Mouse (Mus musculus): ENCODE measurements at regions not wholly inside any gene's neighbourhood (a gene's known extent, or its start where the extent isn't known, plus 50 kb on each side); places are given as distances from the start of the nearest gene placed in this dataset.
A peak's percentile ranks its signal among the peaks of the same experiment; 100 is the strongest.

DNA sequence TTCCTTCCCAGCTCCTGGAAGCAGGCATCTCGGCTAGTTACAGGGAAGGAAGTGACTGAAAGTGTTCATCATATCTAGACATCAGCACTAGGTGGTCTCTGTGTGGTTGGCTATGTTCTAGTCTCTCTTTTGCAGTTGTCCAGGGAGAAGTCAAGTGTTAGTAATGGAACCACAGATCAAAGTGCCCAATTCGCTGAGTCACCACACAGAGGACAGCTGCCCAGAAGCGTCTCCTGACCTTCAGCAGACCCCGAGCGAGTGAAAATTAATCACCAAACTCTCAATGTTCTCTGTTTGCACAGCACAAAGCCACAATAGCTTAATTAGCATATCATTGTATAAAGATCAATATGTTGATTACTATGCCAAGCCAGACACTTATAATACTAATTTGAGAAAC, 151.6 kb upstream of the Ncam1 start:
- WGBS = 55% methylated on average over 5 of the region's 5 CpGs
- Histone ChIP-seq H3K4me3 (ENCODE audit: low read depth, low read length) (no peak overlapping the region), H3K27me3 (ENCODE audit: insufficient read depth, low read length) (no peaks in the 10 kb centered on the region), H3K9me3 (ENCODE audit: low read depth, low read length) (no peaks in the 10 kb centered on the region), H3K27ac (ENCODE audit: low read depth) (no peak overlapping the region), H3K4me1 (ENCODE audit: insufficient read depth) (no peaks in the 10 kb centered on the region), H3K4me2 (no peak overlapping the region), H3K36me3 (ENCODE audit: insufficient read depth) (no peaks in the 10 kb centered on the region), H3K9ac (no peak overlapping the region)
- no peak for DNase-seq
- no peak for ATAC-seq (ENCODE audit: insufficient read depth)
- TF ChIP-seq CTCF (IDR thresholded peaks at IDR 0.05; ENCODE audit: low read depth) = no peak

GRCm38 (mm10) chr9:49948546-49948945, 149.8 kb upstream of the Ncam1 start:
- Histone ChIP-seq H3K4me3 (ENCODE audit: low read depth, low read length) (no peak overlapping the region), H3K4me1 (ENCODE audit: insufficient read depth) (no peaks in the 10 kb centered on the region), H3K27ac (ENCODE audit: low read depth) (no peak overlapping the region), H3K36me3 (ENCODE audit: insufficient read depth) (no peaks in the 10 kb centered on the region), H3K4me2 (no peak overlapping the region), H3K27me3 (ENCODE audit: insufficient read depth, low read length) (no peaks in the 10 kb centered on the region), H3K9me3 (ENCODE audit: low read depth, low read length) (no peaks in the 10 kb centered on the region), H3K9ac (no peak overlapping the region)
- DNase-seq = no peak
- WGBS = 84% methylated on average over 4 of the region's 4 CpGs
- ATAC-seq (ENCODE audit: insufficient read depth) = no peak
- TF ChIP-seq CTCF (IDR thresholded peaks at IDR 0.05; ENCODE audit: low read depth) = no peak

DNA sequence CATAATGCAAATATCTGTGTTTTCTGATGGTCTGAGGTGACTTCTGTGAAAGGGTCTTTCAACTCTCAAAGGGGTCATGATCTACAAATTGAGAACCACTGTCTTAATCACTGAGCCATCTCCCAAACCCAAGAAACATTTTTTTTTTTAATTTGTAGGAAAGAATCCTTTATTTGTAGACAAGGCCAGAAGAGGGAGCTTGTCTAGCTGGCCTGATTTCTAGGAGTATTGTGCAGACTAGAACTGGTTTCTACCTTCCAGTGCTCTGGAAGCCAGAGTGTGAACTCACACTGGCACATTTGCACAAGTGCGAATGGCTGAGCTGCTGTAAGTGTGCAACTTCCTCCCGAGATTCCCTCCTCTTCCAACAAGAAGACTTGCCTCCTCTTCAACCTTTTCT, 148.1 kb upstream of the Ncam1 start:
- no peaks in the 10 kb centered on the region for H3K4me1 ChIP-seq (ENCODE audit: insufficient read depth)
- DNase-seq = no peak
- no peaks in the 10 kb centered on the region for H3K9me3 ChIP-seq (ENCODE audit: low read depth, low read length)
- H3K9ac ChIP-seq = no peak overlapping the region
- no peak overlapping the region for H3K27ac ChIP-seq (ENCODE audit: low read depth)
- no peak overlapping the region for H3K4me3 ChIP-seq (ENCODE audit: low read depth, low read length)
- H3K36me3 ChIP-seq (ENCODE audit: insufficient read depth) = no peaks in the 10 kb centered on the region
- H3K27me3 ChIP-seq (ENCODE audit: insufficient read depth, low read length) = no peaks in the 10 kb centered on the region
- 65% methylated on average over 2 of the region's 2 CpGs for WGBS
- TF ChIP-seq CTCF (IDR thresholded peaks at IDR 0.05; ENCODE audit: low read depth) = peak; percentile 16; the same call in 1 of the 2 replicates
- H3K4me2 ChIP-seq = no peak overlapping the region
- no peak for ATAC-seq (ENCODE audit: insufficient read depth)

DNA sequence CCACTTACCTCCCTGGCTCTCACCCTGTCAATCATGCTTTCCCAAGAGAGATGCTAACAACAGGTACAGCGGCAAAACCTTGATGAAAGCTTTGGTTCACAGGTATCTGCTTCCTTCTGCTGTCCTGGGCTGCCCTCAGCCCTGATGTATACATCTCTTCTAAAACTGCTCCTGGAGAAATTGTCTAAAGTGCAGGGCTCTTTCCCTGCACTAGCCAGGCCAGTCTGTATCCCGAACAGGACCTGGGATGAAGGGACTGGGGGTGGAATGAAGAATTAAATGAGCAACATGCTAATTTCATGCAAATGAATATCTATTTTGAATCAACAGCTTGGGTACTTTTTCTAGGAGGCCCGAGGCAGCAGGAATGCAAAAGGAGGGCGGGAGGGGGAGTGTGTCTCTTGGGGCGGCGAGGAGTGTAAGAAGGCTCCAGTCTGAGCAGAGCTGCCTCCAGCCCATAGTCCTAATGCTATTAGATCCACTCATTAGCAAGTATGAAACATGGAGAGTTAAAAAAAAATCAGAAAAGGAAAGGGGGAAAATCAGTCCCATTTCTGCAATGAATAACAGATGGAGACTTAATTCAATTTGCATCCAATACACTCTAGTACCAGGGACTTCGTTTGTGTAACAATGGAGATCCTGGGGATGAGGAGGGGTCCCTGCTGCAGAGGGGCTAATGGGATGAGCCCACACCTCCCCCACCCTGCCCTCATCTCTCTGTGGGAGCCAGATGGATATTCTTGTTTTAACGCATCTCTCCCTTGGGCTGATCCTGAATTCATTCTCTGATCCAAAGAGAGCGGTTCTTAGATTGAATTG, 137.0 kb upstream of the Ncam1 start:
- ATAC-seq (ENCODE audit: insufficient read depth) = no peak
- no peaks in the 10 kb centered on the region for H3K27me3 ChIP-seq (ENCODE audit: insufficient read depth, low read length)
- no peak overlapping the region for H3K4me2 ChIP-seq
- H3K4me1 ChIP-seq (ENCODE audit: insufficient read depth) = no peaks in the 10 kb centered on the region
- H3K36me3 ChIP-seq (ENCODE audit: insufficient read depth) = no peaks in the 10 kb centered on the region
- 22% methylated on average over 9 of the region's 9 CpGs for WGBS
- no peak overlapping the region for H3K9ac ChIP-seq
- no peak for DNase-seq
- H3K4me3 ChIP-seq (ENCODE audit: low read depth, low read length) = no peak overlapping the region
- no peak overlapping the region for H3K27ac ChIP-seq (ENCODE audit: low read depth)
- H3K9me3 ChIP-seq (ENCODE audit: low read depth, low read length) = no peaks in the 10 kb centered on the region
- no peak for TF ChIP-seq CTCF (IDR thresholded peaks at IDR 0.05; ENCODE audit: low read depth)

GRCm38 (mm10) chr9:49928041-49928656, 129.4 kb upstream of the Ncam1 start:
- ATAC-seq (ENCODE audit: insufficient read depth) (no peak), DNase-seq (no peak)
- Histone ChIP-seq H3K9me3 (ENCODE audit: low read depth, low read length) (no peaks in the 10 kb centered on the region), H3K4me2 (no peak overlapping the region), H3K4me3 (ENCODE audit: low read depth, low read length) (no peak overlapping the region), H3K4me1 (ENCODE audit: insufficient read depth) (0 out of 2 replicates have a peak, but pooled peaks cover 5% of the 10 kb centered on the region), H3K9ac (no peak overlapping the region), H3K27me3 (ENCODE audit: insufficient read depth, low read length) (no peaks in the 10 kb centered on the region), H3K36me3 (ENCODE audit: insufficient read depth) (no peaks in the 10 kb centered on the region), H3K27ac (ENCODE audit: low read depth) (no peak overlapping the region)
- no peak for TF ChIP-seq CTCF (IDR thresholded peaks at IDR 0.05; ENCODE audit: low read depth)
- 56% methylated on average over 3 of the region's 3 CpGs for WGBS

GRCm38 (mm10) chr9:49927281-49927680, 128.6 kb upstream of the Ncam1 start:
- Histone ChIP-seq H3K4me3 (ENCODE audit: low read depth, low read length) (no peak overlapping the region), H3K9ac (no peak overlapping the region), H3K27ac (ENCODE audit: low read depth) (no peak overlapping the region), H3K4me1 (ENCODE audit: insufficient read depth) (peaks cover 8% of the 10 kb centered on the region; the same call in 1 of the 2 replicates), H3K36me3 (ENCODE audit: insufficient read depth) (no peaks in the 10 kb centered on the region), H3K4me2 (no peak overlapping the region), H3K27me3 (ENCODE audit: insufficient read depth, low read length) (no peaks in the 10 kb centered on the region), H3K9me3 (ENCODE audit: low read depth, low read length) (no peaks in the 10 kb centered on the region)
- WGBS = 71% methylated on average over 1 of the region's 1 CpGs
- TF ChIP-seq CTCF (IDR thresholded peaks at IDR 0.05; ENCODE audit: low read depth) = no peak
- ATAC-seq (ENCODE audit: insufficient read depth) (no peak), DNase-seq (peak; percentile 7)

- H3K36me3 ChIP-seq (ENCODE audit: insufficient read depth) = no peaks in the 10 kb centered on the region
- no peak for ATAC-seq (ENCODE audit: insufficient read depth)
- H3K9me3 ChIP-seq (ENCODE audit: low read depth, low read length) = no peaks in the 10 kb centered on the region
- TF ChIP-seq CTCF (IDR thresholded peaks at IDR 0.05; ENCODE audit: low read depth) = no peak
- H3K4me1 ChIP-seq (ENCODE audit: insufficient read depth) = peaks cover 13% of the 10 kb centered on the region; the same call in 1 of the 2 replicates
- DNase-seq = no peak
- H3K27ac ChIP-seq (ENCODE audit: low read depth) = no peak overlapping the region
- no peak overlapping the region for H3K9ac ChIP-seq
- WGBS = 81% methylated on average over 2 of the region's 2 CpGs
- no peak overlapping the region for H3K4me3 ChIP-seq (ENCODE audit: low read depth, low read length)
- H3K27me3 ChIP-seq (ENCODE audit: insufficient read depth, low read length) = no peaks in the 10 kb centered on the region
- H3K4me2 ChIP-seq = no peak overlapping the region
Observed at GRCm38 (mm10) chr9:49925796-49926195, 127.1 kb upstream of the Ncam1 start.

Measured in lung, embryonic 14.5 days (tissue).